Mouse (Mus musculus) spleen, postnatal 4 days (tissue): ENCODE measurements at regions not wholly inside any gene's neighbourhood (a gene's known extent, or its start where the extent isn't known, plus 50 kb on each side); places are given as distances from the start of the nearest gene placed in this dataset.

Experiments used
- DNase-seq, 2 experiments: peaks; one replicate each; pipeline ENCODE4 v3.0.0; 2022; ENCODE audit warnings: low spot score in 2 of 2

DNA sequence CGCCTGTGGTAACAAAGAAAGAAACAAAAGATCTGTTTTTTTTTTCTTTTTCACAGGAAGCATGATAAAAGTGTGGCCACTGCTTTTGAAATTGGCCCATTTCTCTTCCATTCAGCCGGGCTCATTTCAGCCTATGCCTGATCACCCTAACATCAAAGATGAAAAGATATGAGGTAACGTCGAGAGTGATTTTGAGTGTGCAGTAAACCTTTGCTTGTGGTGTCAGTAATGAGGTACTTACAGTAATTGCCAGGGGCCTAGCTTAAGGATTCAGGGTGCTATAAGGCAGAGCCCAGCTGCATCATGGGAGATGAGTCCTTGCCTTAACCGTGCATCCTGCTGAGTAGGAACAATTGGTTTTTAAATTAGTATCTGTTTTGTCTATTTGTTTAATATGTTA, 354.2 kb downstream of the Ice1 start:
- DNase-seq, result no peak

DNA sequence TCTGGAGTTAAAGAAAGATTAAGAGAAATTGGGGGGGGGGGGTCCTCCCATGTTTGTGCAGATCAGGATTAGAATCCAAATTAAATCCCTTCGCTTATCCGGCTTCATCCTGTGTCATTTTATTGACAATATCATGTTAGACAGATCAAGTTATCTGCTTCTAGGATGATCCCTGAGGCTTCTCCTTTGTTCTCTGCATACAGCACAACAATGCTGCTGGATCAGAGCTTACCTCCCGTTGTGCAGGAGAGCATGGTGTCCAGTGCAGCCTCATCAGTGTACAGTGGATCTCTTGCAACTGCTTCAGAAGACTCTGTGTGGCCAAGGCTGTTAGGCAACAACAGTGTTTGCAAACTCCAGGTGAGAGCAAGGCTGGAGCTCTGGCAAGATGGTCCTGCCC, 344.7 kb downstream of the Ice1 start:
- DNase-seq, result no peak

DNA sequence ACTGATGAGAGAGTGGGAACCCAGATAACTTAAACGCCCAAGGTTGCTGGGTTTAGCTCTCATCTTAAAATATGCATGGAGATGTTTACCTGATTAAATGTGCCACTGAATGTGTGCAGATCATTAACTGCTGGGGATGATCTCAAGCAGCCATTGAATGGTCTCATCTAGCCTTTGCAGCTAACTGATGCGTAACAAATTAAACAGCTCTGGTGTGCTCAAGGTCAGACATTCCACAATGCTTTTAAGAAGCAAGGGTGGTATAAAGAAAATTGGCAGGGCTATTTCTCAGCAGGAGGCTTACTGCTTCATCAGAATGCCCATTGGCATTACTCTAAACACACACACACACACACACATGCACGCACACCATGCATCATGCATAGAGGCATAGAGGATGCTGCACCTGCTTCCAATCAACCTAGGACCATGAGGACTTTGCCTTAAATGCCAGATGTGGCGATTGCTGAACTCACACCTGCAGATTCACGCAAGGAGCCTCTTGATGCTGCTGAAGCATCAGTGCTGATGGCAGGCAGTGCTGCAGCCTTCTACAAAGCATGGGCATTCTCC, 333.4 kb downstream of the Ice1 start:
- DNase-seq, result no peak

- DNase-seq, result no peak
Measured at GRCm38 (mm10) chr13:70310516-70310915, 326.9 kb downstream of the Ice1 start.

- DNase-seq, result no peak
Measured at GRCm38 (mm10) chr13:70311226-70312055, 326.0 kb downstream of the Ice1 start.

DNA sequence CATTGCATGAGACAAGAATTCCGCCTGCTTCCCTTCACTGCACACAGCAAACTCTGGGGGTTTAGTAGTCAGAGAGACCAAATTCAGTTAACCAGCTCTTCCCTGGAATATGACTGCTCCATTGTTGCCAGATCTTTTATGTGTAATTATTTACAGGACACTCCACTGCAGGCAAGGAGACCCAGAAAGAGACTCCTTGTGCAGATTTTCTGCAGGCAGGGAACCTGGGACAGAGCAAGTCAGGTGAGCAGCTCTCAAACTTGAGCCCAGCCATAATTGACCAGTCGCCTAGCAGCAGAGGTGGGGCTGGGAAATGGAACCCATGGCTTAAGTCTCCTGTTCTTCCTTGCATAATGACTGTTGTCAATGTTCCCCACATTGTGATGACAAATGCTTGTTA, 324.2 kb downstream of the Ice1 start:
- no peak for DNase-seq

- DNase-seq, result no peak
Measured at GRCm38 (mm10) chr13:70323537-70323936, 313.9 kb downstream of the Ice1 start.

GRCm38 (mm10) chr13:70336069-70336468, 301.4 kb downstream of the Ice1 start:
- no peak for DNase-seq

- DNase-seq, result no peak
Measured at GRCm38 (mm10) chr13:70340437-70340836, 297.0 kb downstream of the Ice1 start.

- DNase-seq, result no peak
Measured at GRCm38 (mm10) chr13:70343191-70343734, 294.2 kb downstream of the Ice1 start.

DNA sequence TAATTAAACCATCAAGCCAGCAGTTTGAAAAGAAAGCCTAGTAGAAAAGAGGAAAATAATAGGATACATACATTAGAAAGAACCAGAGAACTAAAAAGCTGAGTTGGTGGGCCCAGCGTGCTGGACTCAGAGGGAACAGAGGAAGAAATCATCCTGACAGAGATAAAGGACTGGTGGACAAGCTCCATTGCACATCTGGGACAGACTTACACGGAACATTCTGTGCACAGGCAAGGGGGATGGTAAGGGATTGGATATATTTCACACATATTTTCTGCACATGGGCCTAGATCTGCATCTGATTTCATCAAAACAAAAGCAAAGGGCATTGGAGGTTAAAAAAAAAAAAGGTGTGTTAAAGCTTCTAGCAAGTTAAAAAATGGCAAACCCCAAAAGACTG, 293.5 kb downstream of the Ice1 start:
- no peak for DNase-seq

DNA sequence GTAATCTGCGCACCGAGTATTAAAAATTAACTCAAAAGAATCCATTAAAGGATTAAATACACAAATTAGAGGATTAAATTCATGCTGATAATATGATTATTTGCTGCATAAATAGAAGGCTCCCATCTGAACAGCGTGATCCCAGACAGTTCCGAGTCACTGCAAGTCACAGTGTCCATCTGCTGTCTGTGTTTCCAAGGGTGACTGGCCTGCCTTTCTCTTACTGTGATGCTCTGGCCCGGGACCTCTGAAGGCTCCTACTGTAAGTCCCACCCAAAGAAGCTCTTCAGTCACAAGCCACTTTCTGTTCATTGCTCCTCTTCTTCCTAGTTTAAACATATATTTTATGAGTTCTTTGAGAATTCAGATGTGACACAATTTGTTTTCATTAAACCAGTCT, 293.1 kb downstream of the Ice1 start:
- no peak for DNase-seq

DNA sequence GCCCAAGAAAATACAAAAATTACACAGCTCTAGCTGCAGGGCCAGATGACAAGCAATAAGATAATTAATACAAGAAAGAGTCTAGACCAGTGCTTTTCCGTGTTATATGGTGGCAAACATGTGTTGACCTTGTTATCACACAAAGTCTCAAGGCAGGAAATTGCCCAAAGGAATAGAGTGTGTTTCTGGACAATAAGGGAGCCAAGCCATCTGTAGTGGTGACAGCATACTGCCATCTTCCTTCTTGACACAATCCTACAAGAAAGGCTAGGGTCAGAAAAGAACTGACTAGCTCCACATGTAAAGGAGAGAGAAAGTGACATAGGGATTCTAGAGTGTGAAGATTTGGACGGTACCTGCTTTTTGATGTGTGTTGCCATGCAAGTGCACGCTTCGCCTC, 289.0 kb downstream of the Ice1 start:
- DNase-seq, result no peak

DNA sequence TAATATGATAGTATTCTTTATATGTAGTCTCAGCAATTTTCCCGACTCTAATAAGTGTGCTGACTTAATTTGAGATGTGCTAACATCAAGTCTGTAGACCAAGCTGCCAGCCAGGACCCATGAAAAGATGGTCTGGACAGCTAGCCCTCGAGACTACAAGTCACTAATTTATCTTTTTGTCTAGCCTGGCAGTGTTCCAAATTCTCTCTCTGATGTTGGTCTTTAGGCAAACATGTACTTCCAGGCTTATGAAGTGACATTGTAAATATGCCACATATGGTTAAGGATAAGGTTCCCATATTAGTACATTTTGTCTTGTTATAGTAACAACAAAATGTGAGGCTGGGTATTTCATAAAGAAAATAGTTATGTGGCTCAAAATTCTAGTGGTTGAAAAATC, 288.5 kb downstream of the Ice1 start:
- DNase-seq, result no peak

- no peak for DNase-seq
Measured at GRCm38 (mm10) chr13:70369647-70370046, 267.8 kb downstream of the Ice1 start.

GRCm38 (mm10) chr13:70380772-70381171, 256.7 kb downstream of the Ice1 start:
- no peak for DNase-seq

DNA sequence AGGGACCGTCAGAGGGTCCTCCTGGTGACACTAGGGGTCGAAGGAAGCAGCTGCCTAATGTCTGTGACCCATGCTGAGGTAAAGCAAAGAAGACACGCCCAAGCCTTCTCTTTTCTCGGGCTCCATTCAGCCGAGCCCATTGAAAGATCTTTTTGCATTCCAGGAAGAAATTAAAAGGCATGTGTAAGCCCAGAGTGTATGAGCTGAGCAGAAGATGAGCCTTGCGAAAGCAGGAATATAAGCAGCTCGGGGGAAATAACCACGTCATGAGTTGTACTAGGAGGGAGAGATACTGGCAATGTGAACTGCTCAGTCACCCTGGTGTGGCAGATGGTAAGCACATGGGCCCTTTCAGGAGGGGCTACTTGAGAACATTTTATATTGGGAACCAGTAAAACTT, 252.1 kb downstream of the Ice1 start:
- no peak for DNase-seq

DNA sequence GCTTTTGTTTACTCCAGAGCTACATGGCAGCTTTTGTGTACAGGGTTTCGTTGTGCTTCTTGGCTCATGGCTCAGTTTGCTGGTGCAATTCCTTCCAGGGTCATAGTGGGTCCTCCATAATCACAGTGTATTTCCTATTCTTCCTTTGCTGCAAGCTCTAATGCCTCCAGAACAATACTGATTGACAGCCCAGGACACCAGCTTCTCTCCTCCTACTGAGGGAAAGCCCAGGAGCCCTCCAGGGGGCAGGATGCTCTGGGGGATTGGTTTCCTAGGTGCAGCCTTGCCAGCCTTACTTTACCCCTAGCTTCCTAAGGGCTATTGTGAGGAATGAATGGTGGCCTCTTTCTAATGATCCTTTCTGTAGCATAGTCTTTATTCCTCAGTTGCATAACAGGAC, 224.6 kb downstream of the Ice1 start:
- DNase-seq, result peak in 1 of 2 experiments; percentile 15

GRCm38 (mm10) chr13:70418156-70418555, 219.3 kb downstream of the Ice1 start:
- no peak for DNase-seq

DNA sequence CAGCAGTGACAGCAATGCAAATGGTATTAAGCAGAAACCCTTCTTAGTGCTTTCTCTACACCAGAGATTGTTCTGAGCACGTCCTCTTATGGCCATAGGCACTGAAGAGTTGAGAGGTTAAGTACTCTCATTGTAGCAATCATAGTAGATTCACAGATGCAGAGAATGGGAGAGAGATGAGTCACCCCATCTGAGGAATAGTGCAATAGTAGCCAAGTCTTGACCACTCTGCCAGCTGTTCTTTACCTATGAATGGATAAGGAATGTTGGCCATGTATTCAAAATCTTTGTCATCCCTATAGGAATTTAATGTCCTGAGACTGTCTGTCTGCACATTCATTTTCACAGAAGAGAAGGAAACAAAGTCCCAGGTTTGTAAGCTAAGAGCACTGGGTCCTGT, 198.0 kb downstream of the Ice1 start:
- no peak for DNase-seq

GRCm38 (mm10) chr13:70446940-70447339, 190.5 kb downstream of the Ice1 start:
- DNase-seq, result no peak

- DNase-seq, result no peak
Measured at GRCm38 (mm10) chr13:70454592-70455390, 182.6 kb downstream of the Ice1 start.
